Mouse (Mus musculus) spleen, adult 2 months (tissue): Measurements from ENCODE around the gene Kctd11. TPM values are rescaled to one million over a fixed set of nuclear protein-coding genes. Genes with fewer than 3 reads are reported as not detected.

Experiments
- DNase-seq, 2 experiments: peaks; one replicate each; pipeline versions ENCODE4 v3.0.0 to v3.0.0-alpha.2; 2012 to 2021; ENCODE audit warnings: low spot score in 2 of 2, low read depth in 1 of 2
- H3K27ac ChIP-seq: fragments of 200-500 bp; 2 replicates; pipeline ENCODE4 v1.5.1; 2012; ENCODE audit warnings: low read length, inconsistent platforms; ENCODE audit not compliant: insufficient read depth
- H3K27me3 ChIP-seq: fragments of 200-500 bp; 2 replicates; pipeline ENCODE4 v1.6.1; 2012; ENCODE audit warnings: mild to moderate bottlenecking, moderate library complexity, low read length, inconsistent platforms; ENCODE audit not compliant: control insufficient read depth, insufficient read depth
- H3K36me3 ChIP-seq: fragments of 200-500 bp; 2 replicates; pipeline ENCODE4 v1.6.1; 2012; ENCODE audit warnings: mild to moderate bottlenecking, low read length, inconsistent platforms; ENCODE audit not compliant: control insufficient read depth, insufficient read depth
- H3K4me1 ChIP-seq: fragments of 200-500 bp; 2 replicates; pipeline ENCODE4 v1.6.1; 2011; ENCODE audit warnings: inconsistent platforms; ENCODE audit not compliant: control insufficient read depth, insufficient read depth, insufficient read length
- H3K4me3 ChIP-seq: fragments of 200-500 bp; 2 replicates; pipeline ENCODE4 v1.5.1; 2011; ENCODE audit warnings: mild to moderate bottlenecking, inconsistent platforms; ENCODE audit not compliant: insufficient read depth, insufficient read length; ENCODE audit errors: extremely low read depth
- CTCF ChIP-seq: fragments of 200-500 bp; IDR thresholded peaks from 2 replicates; pipeline ENCODE4 v1.5.1; 2011; ENCODE audit warnings: mild to moderate bottlenecking, inconsistent platforms; ENCODE audit not compliant: insufficient read depth, insufficient read length, insufficient replicate concordance; ENCODE audit errors: extremely low read depth
- POLR2A ChIP-seq: fragments of 200-500 bp; IDR thresholded peaks from 2 replicates; pipeline ENCODE4 v1.6.1; 2011; ENCODE audit warnings: low read depth, low read length, inconsistent platforms
- WGBS: fragments of 180-500 bp; shearing (Covaris S2); methylation state at CpG from one replicate; pipeline ENCODE4 v1.1.7; 2018; 5-methylcytosine and 5-hydroxymethylcytosine counted together
- polyA plus RNA-seq: library from polyadenylated mRNA; depleted of rRNA; stranded (reverse); fragments of >200 nt; gene quantifications from 2 replicates; pipeline ENCODE4 v1.2.3, GENCODE M21; 2012

The Kctd11 gene
- polyA plus RNA-seq, 1 experiment: 3.6 TPM

DNA sequence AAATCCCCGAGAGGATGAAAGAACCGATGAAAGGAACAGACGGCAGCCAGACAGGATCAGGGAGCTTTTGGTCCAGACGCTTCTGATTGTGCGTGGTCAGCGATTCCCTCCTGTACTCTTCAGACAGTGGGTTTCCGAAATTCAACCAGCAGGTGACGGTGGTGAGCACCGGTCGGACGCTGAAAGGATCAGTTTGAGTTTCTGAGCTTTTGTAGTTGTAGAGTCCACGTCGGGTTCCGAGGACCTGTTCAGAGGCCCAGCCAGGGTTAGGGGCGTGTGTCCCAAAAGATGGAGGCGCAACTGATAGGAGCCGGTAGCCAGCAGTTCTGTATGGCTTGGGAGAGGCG lies 727 bp downstream of the Kctd11 start:
- H3K4me3 ChIP-seq: peak overlapping the region; percentile 70
- TF ChIP-seq CTCF: peak; percentile 82; the same call in 1 of the 2 replicates
- no peak for TF ChIP-seq POLR2A
- peak; percentile 55 to 75 for DNase-seq
- H3K27ac ChIP-seq: peak overlapping the region; percentile 93
- peaks cover 5% of the 10 kb centered on the region; the same call in 1 of the 2 replicates for H3K4me1 ChIP-seq
- WGBS: 2% methylated on average over 18 of the region's 18 CpGs
- no peaks in the 10 kb centered on the region for H3K27me3 ChIP-seq
- peaks cover 22% of the 10 kb centered on the region for H3K36me3 ChIP-seq

DNA sequence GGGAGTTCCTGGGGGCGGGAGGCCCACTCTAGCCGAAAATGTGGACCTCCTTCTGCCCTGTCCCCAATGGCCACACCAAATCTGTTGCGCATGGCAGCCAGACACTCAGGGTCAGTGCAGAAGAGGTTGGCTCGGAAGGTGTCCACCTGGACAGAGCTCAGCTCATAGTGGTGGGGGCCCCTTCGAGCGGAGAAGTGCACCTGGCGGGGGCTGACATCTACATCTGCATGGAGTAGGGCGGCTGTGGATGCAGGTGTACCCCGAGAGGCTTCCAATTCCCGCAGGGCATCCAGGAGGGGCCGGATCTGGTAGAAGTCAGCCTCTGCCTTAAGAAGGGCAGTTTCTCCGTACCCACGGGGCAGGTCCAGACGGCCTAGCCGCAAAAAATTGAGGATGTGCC lies 1.5 kb downstream of the Kctd11 start:
- Histone ChIP-seq H3K4me3 (no peak overlapping the region; the same call in 1 of the 2 replicates), H3K4me1 (peaks cover 5% of the 10 kb centered on the region; the same call in 1 of the 2 replicates), H3K27me3 (no peaks in the 10 kb centered on the region), H3K36me3 (peaks cover 14% of the 10 kb centered on the region), H3K27ac (no peak overlapping the region; the same call in 1 of the 2 replicates)
- no peak for TF ChIP-seq POLR2A
- TF ChIP-seq CTCF: no peak
- 87% methylated on average over 15 of the region's 15 CpGs for WGBS
- DNase-seq: no peak

DNA sequence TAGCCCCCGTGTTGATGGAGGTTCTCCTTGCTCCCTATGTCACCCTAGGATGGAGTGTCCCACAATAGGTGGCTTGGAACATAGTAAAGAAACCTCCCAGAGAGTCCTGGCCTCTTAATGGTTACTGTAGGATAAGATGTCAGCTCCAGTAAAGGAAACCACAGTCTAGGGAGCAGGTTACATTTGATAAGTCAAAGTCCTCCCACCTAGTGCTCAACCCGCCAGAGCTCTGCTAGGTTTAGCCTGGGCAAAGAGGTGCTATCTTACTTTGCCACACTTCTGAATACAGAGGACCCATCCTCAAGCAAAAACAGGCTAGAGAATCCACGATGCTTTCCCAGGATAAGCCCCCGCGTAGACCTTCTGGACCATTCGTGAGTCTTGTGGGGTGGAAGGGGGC lies 2.3 kb downstream of the Kctd11 start:
- no peaks in the 10 kb centered on the region for H3K27me3 ChIP-seq
- H3K4me3 ChIP-seq: no peak overlapping the region
- peaks cover 5% of the 10 kb centered on the region; the same call in 1 of the 2 replicates for H3K4me1 ChIP-seq
- no peak for DNase-seq
- H3K36me3 ChIP-seq: peaks cover 7% of the 10 kb centered on the region
- no peak overlapping the region for H3K27ac ChIP-seq
- TF ChIP-seq POLR2A (no peak), CTCF (no peak)
- 79% methylated on average over 6 of the region's 6 CpGs for WGBS

DNA sequence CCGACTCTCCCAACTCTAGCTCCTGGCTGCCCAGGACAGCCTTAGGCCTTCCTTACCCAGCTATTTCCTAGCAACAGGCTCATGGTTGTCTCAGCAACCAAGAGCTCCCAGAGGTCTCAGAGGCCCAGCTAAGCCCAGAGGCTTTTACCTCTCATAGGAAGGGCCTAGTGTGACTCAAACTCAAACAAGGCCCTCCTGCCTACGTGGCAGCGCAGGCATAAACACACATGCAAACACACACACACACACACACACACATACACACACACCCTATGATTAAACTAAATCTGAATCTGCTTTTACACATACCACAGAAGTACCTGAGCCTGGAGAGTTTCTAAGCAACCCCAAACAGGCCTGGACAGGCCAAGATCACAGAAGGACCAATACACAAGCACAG lies 2.8 kb downstream of the Kctd11 start:
- no peak for DNase-seq
- 95% methylated on average over 3 of the region's 3 CpGs for WGBS
- no peak overlapping the region for H3K27ac ChIP-seq
- peaks cover 2% of the 10 kb centered on the region for H3K36me3 ChIP-seq
- TF ChIP-seq POLR2A (no peak), CTCF (no peak)
- no peak overlapping the region for H3K4me3 ChIP-seq
- H3K4me1 ChIP-seq: peaks cover 5% of the 10 kb centered on the region; the same call in 1 of the 2 replicates
- H3K27me3 ChIP-seq: no peaks in the 10 kb centered on the region

DNA sequence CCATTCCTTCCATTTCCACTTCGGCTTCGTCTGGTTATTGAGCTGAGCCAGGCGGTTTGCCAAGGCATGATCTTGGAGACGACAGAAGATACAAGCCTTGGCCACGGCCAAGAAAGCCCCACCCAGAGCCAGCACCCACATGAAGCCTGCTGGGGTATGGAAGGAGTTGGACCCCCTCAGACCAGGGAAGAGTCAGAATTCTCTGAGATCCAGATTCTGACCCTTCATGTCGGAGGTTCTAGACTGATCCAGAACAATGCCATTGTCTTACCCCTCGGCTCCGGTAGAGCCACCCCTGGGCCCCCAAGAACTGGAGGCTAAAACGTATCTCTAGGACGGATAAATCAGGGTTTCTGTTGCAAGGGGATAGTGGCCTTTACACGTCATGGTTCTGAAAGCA lies 3.3 kb downstream of the Kctd11 start, which contains the start of gene Tmem95:
TSS of gene Tmem95 (minus strand) at position 141 of the 400 bp plus-strand sequence.
- peaks cover 5% of the 10 kb centered on the region; the same call in 1 of the 2 replicates for H3K4me1 ChIP-seq
- no peak within 1 kb of the TSS for H3K27ac ChIP-seq
- no peaks in the 10 kb centered on the region for H3K36me3 ChIP-seq
- H3K4me3 ChIP-seq: no peak within 1 kb of the TSS
- H3K27me3 ChIP-seq: no peaks in the 10 kb centered on the region
- 86% methylated on average over 11 of the region's 11 CpGs for WGBS
- DNase-seq: no peak
- no peak for TF ChIP-seq CTCF
- no peak for TF ChIP-seq POLR2A

DNA sequence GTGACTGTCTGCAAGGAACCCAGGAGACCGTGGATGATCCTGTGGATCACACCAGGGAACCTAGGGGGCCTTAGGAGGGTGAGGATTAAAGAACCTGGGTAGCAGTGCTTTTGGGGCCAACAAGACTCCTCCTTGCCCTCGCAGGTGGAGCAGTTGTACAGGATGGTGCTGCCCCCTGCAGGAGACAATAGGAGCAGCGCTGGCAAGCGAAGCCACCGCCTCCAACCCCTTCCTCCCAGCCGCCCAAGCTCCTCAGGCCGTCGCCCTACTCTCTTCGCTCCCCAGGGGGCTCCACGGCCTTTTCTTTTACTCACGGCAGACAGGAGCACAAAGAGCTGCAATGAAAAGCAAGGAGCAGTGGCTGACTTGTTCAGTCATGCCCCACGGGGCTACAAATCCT lies 4.3 kb downstream of the Kctd11 start:
- Histone ChIP-seq H3K27ac (no peak overlapping the region; the same call in 1 of the 2 replicates), H3K4me1 (peaks cover 5% of the 10 kb centered on the region; the same call in 1 of the 2 replicates), H3K4me3 (no peak overlapping the region), H3K36me3 (no peaks in the 10 kb centered on the region), H3K27me3 (no peaks in the 10 kb centered on the region)
- peak; percentile 68 to 80 for DNase-seq
- TF ChIP-seq POLR2A (no peak), CTCF (peak; percentile 87)
- WGBS: 3% methylated on average over 12 of the region's 12 CpGs

DNA sequence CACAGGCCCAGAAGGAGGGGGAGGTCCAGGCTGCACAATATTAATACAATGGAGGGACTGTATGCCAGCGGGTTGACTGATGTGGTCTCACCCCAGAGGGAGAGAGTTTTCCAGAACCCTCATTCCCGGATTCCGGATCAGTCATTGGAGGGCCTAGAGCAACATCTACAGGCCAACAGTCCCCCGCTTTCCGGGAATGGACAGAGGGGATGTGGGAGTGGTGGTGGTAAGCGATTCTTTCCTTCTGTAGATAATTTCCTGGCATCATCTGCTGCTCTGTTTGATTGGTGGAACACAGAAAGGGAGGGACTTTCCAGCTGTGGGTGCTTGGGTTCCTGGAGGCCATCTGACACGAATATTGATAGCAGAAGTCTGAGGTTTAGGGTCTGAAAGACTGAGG lies 5.0 kb downstream of the Kctd11 start:
- Histone ChIP-seq H3K4me1 (no peaks in the 10 kb centered on the region), H3K27me3 (no peaks in the 10 kb centered on the region), H3K27ac (no peak overlapping the region; the same call in 1 of the 2 replicates), H3K36me3 (no peaks in the 10 kb centered on the region), H3K4me3 (no peak overlapping the region)
- TF ChIP-seq POLR2A: no peak
- TF ChIP-seq CTCF: no peak
- WGBS: 39% methylated on average over 7 of the region's 7 CpGs
- no peak for DNase-seq
